Mouse (Mus musculus) bone marrow macrophage, adult 2 months (primary cell): Measurements from ENCODE around the gene Ropn1l.

Source experiments
- CTCF ChIP-seq: IDR thresholded peaks from 2 replicates; pipeline ENCODE4 v1.5.1; 2012; ENCODE audit warnings: low read depth, mild to moderate bottlenecking, low read length, moderate library complexity
- POLR2A ChIP-seq: IDR thresholded peaks from 2 replicates; pipeline ENCODE4 v1.6.1; 2012; ENCODE audit warnings: mild to moderate bottlenecking, low read depth, low read length, borderline replicate concordance

- no peak for TF ChIP-seq POLR2A
- TF ChIP-seq CTCF: no peak
These were observed 52.6 kb downstream of the Ropn1l start for GRCm38 (mm10) chr15:31400974-31401373.
